Mouse (Mus musculus) layer of hippocampus, postnatal 14 days (tissue): ENCODE measurements around the gene Flnc. TPM values are rescaled to one million over a fixed set of nuclear protein-coding genes. Genes with fewer than 3 reads are reported as not detected.
A peak's percentile ranks its signal among the peaks of the same experiment; 100 is the strongest.
"Not testable (repeated sequence)": the region's sequence is repeated elsewhere in the genome, so short reads cannot be mapped to it uniquely, and the experiment has no call there.

Experiments
- DNase-seq, 2 experiments: peaks; one replicate each; pipeline ENCODE4 v3.0.0; 2021 to 2022; ENCODE audit warnings: low spot score in 2 of 2, mixed read lengths in 1 of 2
- long read RNA-seq, 2 experiments: library from polyadenylated mRNA; stranded (forward); transcript quantifications; one replicate each; pipeline ENCODE4 v2.0.0; 2021
- total RNA-seq, 2 experiments: library from RNA; stranded (reverse); gene quantifications; 2 replicates each; pipeline ENCODE4 v1.2.3; 2021

The Flnc gene
- 1 to 10 TPM; 1.8 to 3.2 TPM for total RNA-seq
- long read RNA-seq, experiment 1, partial matches to known transcripts = 1 of 1 reads
- long read RNA-seq, experiment 1, other reads (novel, unspliced or antisense) = 0 of 1 reads
- long read RNA-seq, experiment 2 = 0 reads

- DNase-seq = no peak
Observed at GRCm38 (mm10) chr6:29433038-29433803, at the start of gene Flnc. TSS of gene Flnc (plus strand) at chr6:29433256.

GRCm38 (mm10) chr6:29388052-29388518 lies 45.0 kb upstream of the Flnc start, which contains the start of gene Opn1sw:
TSS of gene Opn1sw (minus strand) at chr6:29388468.
- no peak for DNase-seq

- peak; percentile 78 to 90 for DNase-seq
Observed at GRCm38 (mm10) chr6:29388606-29389080, 44.4 kb upstream of the Flnc start.

GRCm38 (mm10) chr6:29389425-29389824 lies 43.6 kb upstream of the Flnc start:
- DNase-seq = no peak

GRCm38 (mm10) chr6:29390500-29390899 lies 42.6 kb upstream of the Flnc start:
- DNase-seq = not testable (repeated sequence)

GRCm38 (mm10) chr6:29391241-29391640 lies 41.8 kb upstream of the Flnc start:
- not testable (repeated sequence) for DNase-seq

- peak in 1 of 2 experiments; percentile 42 for DNase-seq
Observed at GRCm38 (mm10) chr6:29391802-29392201, 41.3 kb upstream of the Flnc start.

- DNase-seq = no peak
Observed at GRCm38 (mm10) chr6:29394286-29394685, 38.8 kb upstream of the Flnc start.

- peak; percentile 68 for DNase-seq
Observed at GRCm38 (mm10) chr6:29395910-29396713, 36.9 kb upstream of the Flnc start, which contains the start of gene Ccdc136. TSS of gene Ccdc136 (plus strand) at chr6:29396309.

GRCm38 (mm10) chr6:29396714-29397540 lies 36.1 kb upstream of the Flnc start:
- DNase-seq = no peak

GRCm38 (mm10) chr6:29397575-29397974 lies 35.5 kb upstream of the Flnc start:
- DNase-seq = peak; percentile 57 to 67

- DNase-seq = no peak
Observed at GRCm38 (mm10) chr6:29399851-29400250, 33.2 kb upstream of the Flnc start.

- DNase-seq = no peak
Observed at GRCm38 (mm10) chr6:29402693-29403342, 30.2 kb upstream of the Flnc start.

GRCm38 (mm10) chr6:29406412-29406811 lies 26.6 kb upstream of the Flnc start:
- no peak for DNase-seq

GRCm38 (mm10) chr6:29415446-29415845 lies 17.6 kb upstream of the Flnc start:
- no peak for DNase-seq

GRCm38 (mm10) chr6:29420596-29420995 lies 12.5 kb upstream of the Flnc start:
- no peak for DNase-seq

- peak in 1 of 2 experiments; percentile 25 for DNase-seq
Observed at GRCm38 (mm10) chr6:29425118-29425517, 7.9 kb upstream of the Flnc start.

GRCm38 (mm10) chr6:29426331-29426730 lies 6.7 kb upstream of the Flnc start:
- no peak for DNase-seq

- no peak for DNase-seq
Observed at GRCm38 (mm10) chr6:29428171-29428570, 4.9 kb upstream of the Flnc start.
